Mouse (Mus musculus) embryonic fibroblast, embryonic 13.5 days (primary cell): Measurements from ENCODE around the gene Tm6sf2.

Source experiments
- CTCF ChIP-seq: IDR thresholded peaks from 2 replicates; pipeline ENCODE4 v1.5.1; 2011; ENCODE audit warnings: mild to moderate bottlenecking, control low read depth, low read length, moderate library complexity, borderline replicate concordance; ENCODE audit not compliant: insufficient read depth
- POLR2A ChIP-seq: IDR thresholded peaks from 2 replicates; pipeline ENCODE4 v1.6.1; 2011; ENCODE audit warnings: low read depth, mild to moderate bottlenecking, control low read depth, low read length, moderate library complexity

DNA sequence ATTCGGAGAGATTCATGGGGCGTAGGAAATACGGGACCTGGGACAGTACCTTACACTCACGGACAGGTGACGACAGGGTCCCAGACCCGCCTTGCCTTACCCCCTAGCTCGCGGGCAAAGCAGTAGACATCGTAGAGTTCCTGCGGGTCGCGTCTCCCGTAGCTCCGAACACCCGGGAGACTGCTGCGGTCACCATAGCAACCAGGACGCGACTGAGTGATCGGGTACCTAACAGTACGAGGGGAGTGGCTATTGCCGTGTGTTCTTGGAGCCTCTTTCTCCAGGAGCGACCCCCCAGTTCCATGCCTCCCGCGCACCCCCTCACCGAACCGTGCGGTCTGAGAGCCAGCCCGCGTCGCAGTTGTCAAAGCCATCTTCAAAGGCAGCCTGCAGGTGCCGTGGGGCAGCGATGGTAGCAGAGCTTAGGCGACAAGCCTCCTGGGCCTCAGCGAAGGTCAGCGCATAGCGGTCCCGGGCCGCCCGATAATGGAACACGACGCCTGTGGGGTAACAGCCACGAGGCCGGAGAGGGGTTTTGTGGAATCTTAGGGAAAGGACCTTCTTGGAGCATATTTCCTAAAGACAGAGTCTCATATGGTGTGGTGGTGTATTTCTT lies 39.8 kb downstream of the Tm6sf2 start:
- TF ChIP-seq CTCF (no peak), POLR2A (no peak)
